Mouse (Mus musculus) intestine, embryonic 15.5 days (tissue): ENCODE measurements around the gene Spon1. TPM values are rescaled to one million over a fixed set of nuclear protein-coding genes. Genes with fewer than 3 reads are reported as not detected.

Experiments
- ATAC-seq: fragments of 200-750 bp; cut with Nextera tagmentation; 2 replicates; pipeline ENCODE4 v1.8.0; 2017; ENCODE audit warnings: moderate TSS enrichment, moderate library complexity
- H3K27ac ChIP-seq: fragments of 300-500 bp; sonication (generic); 2 replicates; pipeline ENCODE4 v1.5.1; 2015; ENCODE audit warnings: mild to moderate bottlenecking, inconsistent platforms
- H3K27me3 ChIP-seq: fragments of 300-500 bp; sonication (generic); replicated peaks from 2 replicates; pipeline ENCODE4 v1.6.1; 2015; ENCODE audit warnings: inconsistent platforms
- H3K36me3 ChIP-seq: fragments of 300-500 bp; sonication (generic); 2 replicates; pipeline ENCODE4 v1.6.1; 2015; ENCODE audit warnings: inconsistent platforms
- H3K4me1 ChIP-seq: fragments of 300-500 bp; sonication (generic); replicated peaks from 2 replicates; pipeline ENCODE4 v1.6.1; 2015; ENCODE audit warnings: inconsistent platforms
- H3K4me2 ChIP-seq: fragments of 300-500 bp; sonication (generic); replicated peaks from 2 replicates; pipeline ENCODE4 v1.6.1; 2015; ENCODE audit warnings: mild to moderate bottlenecking, inconsistent platforms
- H3K4me3 ChIP-seq: fragments of 300-500 bp; sonication (generic); replicated peaks from 2 replicates; pipeline ENCODE4 v1.5.1; 2015; ENCODE audit warnings: inconsistent platforms
- H3K9ac ChIP-seq: fragments of 300-500 bp; sonication (generic); 2 replicates; pipeline ENCODE4 v1.6.1; 2015; ENCODE audit warnings: inconsistent platforms
- H3K9me3 ChIP-seq: fragments of 300-500 bp; sonication (generic); 2 replicates; pipeline ENCODE4 v1.6.1; 2016; ENCODE audit warnings: inconsistent platforms
- WGBS: fragments of 180-500 bp; shearing (Covaris S2); methylation state at CpG from one replicate; pipeline ENCODE4 v1.1.7; 2015; 5-methylcytosine and 5-hydroxymethylcytosine counted together
- polyA plus RNA-seq: library from polyadenylated mRNA; unstranded; fragments of >200 nt; fragmentation: Nextera tagmentation; extraction: Ambion mirVana; gene quantifications from 2 replicates; pipeline ENCODE4 v1.2.1, GENCODE M21; 2015

Gene Spon1
- polyA plus RNA-seq, 1 experiment from 2014 or later = 11.9 TPM

DNA sequence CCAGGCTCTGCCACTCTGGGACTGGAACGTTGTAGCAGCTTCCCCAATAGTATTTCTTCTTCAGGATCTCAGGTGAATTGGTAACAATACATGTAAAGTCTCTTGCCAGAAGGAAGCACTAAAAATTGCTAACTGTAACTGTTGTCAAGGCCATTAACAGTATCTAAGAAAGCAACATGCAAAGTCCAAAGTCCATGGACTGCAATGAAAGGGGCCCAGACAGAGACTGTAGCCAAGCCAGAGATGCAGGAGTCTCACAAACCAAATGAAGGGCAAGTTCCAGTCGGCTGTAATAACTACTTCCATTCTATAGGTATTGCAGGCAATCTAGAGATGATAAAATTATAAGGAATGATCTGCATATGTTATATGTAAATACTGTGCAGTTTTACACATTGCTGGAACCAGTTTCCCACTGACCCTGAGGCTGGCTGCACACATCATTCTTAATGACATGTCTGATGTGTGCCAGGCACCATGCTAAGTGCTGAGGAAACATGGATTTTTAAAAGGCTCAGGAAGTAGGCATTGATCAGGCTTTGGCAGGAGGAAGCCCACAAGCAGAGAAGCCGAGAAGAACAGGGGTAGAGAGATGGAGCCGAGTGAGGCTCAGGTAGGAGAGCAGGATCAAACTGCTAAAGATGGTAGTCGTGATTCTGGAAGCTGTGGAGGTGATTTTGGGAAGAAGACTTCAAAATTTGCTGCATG is 59.9 kb downstream of the Spon1 start:
- Histone ChIP-seq H3K27ac (peak overlapping the region; percentile 72; the same call in 1 of the 2 replicates), H3K9ac (no peak overlapping the region), H3K4me1 (peaks cover 19% of the 10 kb centered on the region; the same call in 1 of the 2 replicates), H3K27me3 (no peaks in the 10 kb centered on the region), H3K4me3 (no peak overlapping the region), H3K36me3 (no peaks in the 10 kb centered on the region), H3K9me3 (no peaks in the 10 kb centered on the region), H3K4me2 (no peak overlapping the region)
- 53% methylated on average over 5 of the region's 5 CpGs for WGBS
- peak; percentile 77 for ATAC-seq

GRCm38 (mm10) chr7:113826510-113826909 is 60.7 kb downstream of the Spon1 start:
- H3K27ac ChIP-seq = no peak overlapping the region
- no peak overlapping the region for H3K4me2 ChIP-seq
- no peak overlapping the region for H3K9ac ChIP-seq
- no peak for ATAC-seq
- no peak overlapping the region for H3K4me3 ChIP-seq
- H3K4me1 ChIP-seq = peaks cover 17% of the 10 kb centered on the region; the same call in 1 of the 2 replicates
- no peaks in the 10 kb centered on the region for H3K9me3 ChIP-seq
- WGBS = 49% methylated on average over 1 of the region's 1 CpGs
- H3K36me3 ChIP-seq = no peaks in the 10 kb centered on the region
- no peaks in the 10 kb centered on the region for H3K27me3 ChIP-seq

DNA sequence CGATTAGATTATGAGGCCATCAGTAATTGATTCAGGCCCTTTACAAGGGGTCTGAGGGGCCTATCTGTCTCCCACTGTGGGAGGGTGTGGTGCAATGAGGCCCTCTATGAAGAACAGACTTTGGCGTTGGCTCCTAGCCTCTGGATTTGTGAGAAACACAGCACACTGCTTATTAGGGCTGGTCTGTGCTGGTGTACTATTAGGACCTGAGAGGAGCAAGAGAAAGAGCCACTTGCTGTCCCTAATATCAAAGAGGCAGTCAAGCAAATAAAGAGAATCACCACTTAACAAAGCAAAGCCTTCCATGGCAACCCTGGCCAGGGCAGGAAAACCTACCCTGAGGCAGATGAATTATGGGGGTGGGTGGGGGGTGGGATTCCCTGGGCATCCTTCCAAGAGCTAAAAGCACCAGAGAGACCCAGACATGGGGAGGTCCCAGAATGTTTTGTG is 62.3 kb downstream of the Spon1 start:
- Histone ChIP-seq H3K9me3 (no peaks in the 10 kb centered on the region), H3K4me3 (no peak overlapping the region), H3K4me2 (0 out of 2 replicates have a peak overlapping the region, but pooled peaks have one; percentile 11), H3K9ac (no peak overlapping the region), H3K27me3 (no peaks in the 10 kb centered on the region), H3K27ac (peak overlapping the region; percentile 22; the same call in 1 of the 2 replicates), H3K4me1 (peaks cover 15% of the 10 kb centered on the region; the same call in 1 of the 2 replicates), H3K36me3 (no peaks in the 10 kb centered on the region)
- WGBS = 54% methylated on average over 2 of the region's 2 CpGs
- ATAC-seq = peak; percentile 77

DNA sequence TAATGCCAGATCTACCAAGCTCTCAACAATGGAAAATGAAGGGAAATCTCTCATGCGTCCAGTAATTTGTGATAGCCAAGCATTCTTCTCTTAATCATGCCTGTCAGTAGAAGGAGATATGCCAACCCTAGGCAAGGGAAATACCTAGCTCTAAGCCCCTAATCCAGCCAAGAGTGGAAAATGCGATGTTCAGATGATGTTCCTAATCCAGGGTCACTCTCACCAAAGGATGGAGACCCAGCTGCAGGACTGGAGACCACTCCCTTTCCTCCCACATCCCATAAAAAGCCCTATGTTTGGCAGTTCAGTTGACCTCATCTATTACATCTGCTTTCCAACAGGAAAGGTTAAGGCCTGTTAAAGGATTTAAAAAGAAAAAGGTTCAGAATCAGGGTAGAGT is 62.8 kb downstream of the Spon1 start:
- Histone ChIP-seq H3K27ac (peak overlapping the region; percentile 22; the same call in 1 of the 2 replicates), H3K27me3 (no peaks in the 10 kb centered on the region), H3K9ac (no peak overlapping the region), H3K4me1 (peaks cover 15% of the 10 kb centered on the region; the same call in 1 of the 2 replicates), H3K4me2 (0 out of 2 replicates have a peak overlapping the region, but pooled peaks have one; percentile 11), H3K9me3 (no peaks in the 10 kb centered on the region), H3K36me3 (no peaks in the 10 kb centered on the region), H3K4me3 (no peak overlapping the region)
- no peak for ATAC-seq
- WGBS = 72% methylated on average over 2 of the region's 2 CpGs

- Histone ChIP-seq H3K36me3 (no peaks in the 10 kb centered on the region), H3K9me3 (no peaks in the 10 kb centered on the region)
- WGBS = 82% methylated on average over 4 of the region's 4 CpGs
Measured at GRCm38 (mm10) chr7:113837151-113837550, 71.4 kb downstream of the Spon1 start.

GRCm38 (mm10) chr7:113839431-113839830 is 73.6 kb downstream of the Spon1 start:
- Histone ChIP-seq H3K9me3 (no peaks in the 10 kb centered on the region), H3K36me3 (no peaks in the 10 kb centered on the region), H3K27ac (no peak overlapping the region), H3K27me3 (no peaks in the 10 kb centered on the region), H3K4me3 (no peak overlapping the region), H3K4me1 (no peaks in the 10 kb centered on the region), H3K4me2 (no peak overlapping the region), H3K9ac (no peak overlapping the region)
- no peak for ATAC-seq
- 79% methylated on average over 8 of the region's 8 CpGs for WGBS

More at GRCm38 (mm10) chr7:113837151-113837550, 71.4 kb downstream of the Spon1 start:
- no peaks in the 10 kb centered on the region for H3K4me1 ChIP-seq
- ATAC-seq = no peak
- no peak overlapping the region for H3K4me2 ChIP-seq
- no peak overlapping the region for H3K27ac ChIP-seq
- no peak overlapping the region for H3K9ac ChIP-seq
- no peak overlapping the region for H3K4me3 ChIP-seq
- H3K27me3 ChIP-seq = no peaks in the 10 kb centered on the region

DNA sequence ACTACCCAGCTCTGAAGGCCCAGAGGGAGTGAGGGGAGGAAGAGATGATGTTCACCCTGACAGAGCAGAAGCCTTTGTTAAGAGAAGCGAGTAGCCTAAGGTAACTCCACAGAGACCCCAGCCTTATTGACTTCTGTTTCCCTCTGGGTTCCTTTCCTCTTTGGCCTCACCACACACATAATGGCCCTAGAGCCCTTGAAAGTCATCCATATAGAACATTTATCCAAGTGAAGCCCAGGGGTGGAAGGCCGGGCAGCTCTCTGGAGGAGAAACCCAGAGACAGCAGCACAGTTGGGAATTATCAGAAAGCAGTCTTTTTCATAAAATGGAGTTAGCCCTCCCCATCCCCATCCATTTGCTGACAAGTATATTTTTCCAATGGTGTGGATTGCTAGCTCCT is 75.7 kb downstream of the Spon1 start:
- no peaks in the 10 kb centered on the region for H3K4me1 ChIP-seq
- 89% methylated on average over 2 of the region's 2 CpGs for WGBS
- no peak overlapping the region for H3K9ac ChIP-seq
- H3K4me3 ChIP-seq = no peak overlapping the region
- ATAC-seq = no peak
- H3K27me3 ChIP-seq = no peaks in the 10 kb centered on the region
- no peak overlapping the region for H3K27ac ChIP-seq
- H3K9me3 ChIP-seq = no peaks in the 10 kb centered on the region
- no peak overlapping the region for H3K4me2 ChIP-seq
- no peaks in the 10 kb centered on the region for H3K36me3 ChIP-seq

DNA sequence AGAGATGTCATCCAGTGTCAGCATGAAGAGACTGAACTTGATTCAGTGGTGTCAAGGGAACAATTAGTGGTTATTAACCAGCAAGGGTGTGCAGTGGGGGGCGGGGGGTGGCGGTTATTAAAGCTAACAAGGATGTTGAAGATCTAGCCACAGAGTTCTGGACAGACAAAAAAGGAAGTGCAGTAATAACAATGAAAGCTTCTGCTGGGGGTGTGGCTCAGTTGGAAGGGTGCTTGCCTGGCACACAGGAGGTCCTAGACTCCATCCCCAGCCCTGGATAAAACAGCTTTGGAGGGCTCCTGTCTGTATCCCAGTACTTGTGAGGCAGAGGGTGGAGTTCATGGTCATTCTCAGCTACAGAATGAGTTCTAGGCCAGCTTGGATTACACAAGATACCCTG is 77.4 kb downstream of the Spon1 start:
- WGBS = 89% methylated on average over 2 of the region's 2 CpGs
- no peaks in the 10 kb centered on the region for H3K36me3 ChIP-seq

GRCm38 (mm10) chr7:113845191-113845590 is 79.4 kb downstream of the Spon1 start:
- Histone ChIP-seq H3K9ac (no peak overlapping the region), H3K4me2 (no peak overlapping the region), H3K4me1 (no peaks in the 10 kb centered on the region), H3K9me3 (no peaks in the 10 kb centered on the region), H3K27me3 (no peaks in the 10 kb centered on the region), H3K4me3 (no peak overlapping the region), H3K36me3 (no peaks in the 10 kb centered on the region), H3K27ac (no peak overlapping the region)
- ATAC-seq = no peak
- WGBS = 71% methylated on average over 5 of the region's 5 CpGs

More for the DNA sequence above, 77.4 kb downstream of the Spon1 start:
- ATAC-seq = no peak
- H3K27ac ChIP-seq = no peak overlapping the region
- H3K9ac ChIP-seq = no peak overlapping the region
- no peak overlapping the region for H3K4me2 ChIP-seq
- H3K4me1 ChIP-seq = no peaks in the 10 kb centered on the region
- H3K27me3 ChIP-seq = no peaks in the 10 kb centered on the region
- H3K9me3 ChIP-seq = no peaks in the 10 kb centered on the region
- no peak overlapping the region for H3K4me3 ChIP-seq

DNA sequence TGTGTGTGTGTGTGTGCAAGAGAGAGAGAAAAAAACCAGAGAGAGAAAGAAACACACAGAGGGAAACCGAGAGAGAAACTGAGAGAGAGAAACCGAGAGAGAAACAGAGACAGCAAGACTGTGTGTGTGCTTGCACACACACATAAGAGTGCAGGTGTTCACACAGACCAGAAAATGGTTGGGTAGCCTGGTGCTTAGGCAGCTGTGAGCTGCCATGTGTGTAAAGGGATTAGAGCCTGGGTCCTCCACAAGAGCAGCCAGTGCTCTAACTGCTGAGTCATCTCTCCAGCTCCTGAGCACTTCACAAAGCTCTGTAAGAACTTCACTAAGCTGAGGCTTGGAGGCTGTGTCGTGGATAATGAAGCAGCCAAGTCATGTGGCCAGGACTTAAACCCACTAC is 80.8 kb downstream of the Spon1 start:
- H3K9ac ChIP-seq = no peak overlapping the region
- no peak overlapping the region for H3K4me3 ChIP-seq
- H3K27me3 ChIP-seq = no peaks in the 10 kb centered on the region
- ATAC-seq = no peak
- WGBS = 54% methylated on average over 3 of the region's 3 CpGs
- H3K4me2 ChIP-seq = no peak overlapping the region
- no peak overlapping the region for H3K27ac ChIP-seq
- no peaks in the 10 kb centered on the region for H3K4me1 ChIP-seq
- no peaks in the 10 kb centered on the region for H3K9me3 ChIP-seq
- no peaks in the 10 kb centered on the region for H3K36me3 ChIP-seq

GRCm38 (mm10) chr7:113847041-113847819 is 81.4 kb downstream of the Spon1 start:
- Histone ChIP-seq H3K36me3 (no peaks in the 10 kb centered on the region), H3K9me3 (no peaks in the 10 kb centered on the region), H3K4me2 (no peak overlapping the region), H3K4me1 (no peaks in the 10 kb centered on the region), H3K27me3 (no peaks in the 10 kb centered on the region), H3K27ac (no peak overlapping the region), H3K4me3 (no peak overlapping the region), H3K9ac (no peak overlapping the region)
- WGBS = 72% methylated on average over 7 of the region's 7 CpGs
- ATAC-seq = no peak

GRCm38 (mm10) chr7:113850389-113850788 is 84.6 kb downstream of the Spon1 start:
- WGBS = 59% methylated on average over 4 of the region's 4 CpGs

More at GRCm38 (mm10) chr7:113850389-113850788, 84.6 kb downstream of the Spon1 start:
- no peak overlapping the region for H3K4me2 ChIP-seq
- no peaks in the 10 kb centered on the region for H3K9me3 ChIP-seq
- ATAC-seq = no peak
- H3K9ac ChIP-seq = no peak overlapping the region
- no peaks in the 10 kb centered on the region for H3K27me3 ChIP-seq
- no peak overlapping the region for H3K4me3 ChIP-seq
- no peak overlapping the region for H3K27ac ChIP-seq
- no peaks in the 10 kb centered on the region for H3K36me3 ChIP-seq
- H3K4me1 ChIP-seq = no peaks in the 10 kb centered on the region
